Mouse (Mus musculus) erythroblast, embryonic 14.5 days (primary cell): Measurements from ENCODE around the gene Car6. TPM values are rescaled to one million over a fixed set of nuclear protein-coding genes. Genes with fewer than 3 reads are reported as not detected.

Experiments used
- H3K27me3 ChIP-seq: 2 replicates; pipeline ENCODE4 v1.6.1; 2012; ENCODE audit warnings: inconsistent platforms; ENCODE audit not compliant: control insufficient read depth
- H3K36me3 ChIP-seq: 2 replicates; pipeline ENCODE4 v1.6.1; 2012; ENCODE audit warnings: mild to moderate bottlenecking, inconsistent platforms; ENCODE audit not compliant: control insufficient read depth
- H3K4me1 ChIP-seq: 2 replicates; pipeline ENCODE4 v1.6.1; 2012; ENCODE audit warnings: inconsistent platforms; ENCODE audit not compliant: control insufficient read depth
- H3K4me3 ChIP-seq: replicated peaks from 2 replicates; pipeline ENCODE3; 2012; ENCODE audit warnings: moderate library complexity, mild to moderate bottlenecking, inconsistent platforms
- H3K9me3 ChIP-seq: 2 replicates; pipeline ENCODE4 v1.6.1; 2012; ENCODE audit warnings: low read length, inconsistent platforms, mixed read lengths; ENCODE audit not compliant: control insufficient read depth
- GATA1 ChIP-seq: IDR thresholded peaks from 2 replicates; pipeline ENCODE4 v1.6.1; 2012; ENCODE audit warnings: low read length, inconsistent platforms, mixed read lengths
- TAL1 ChIP-seq: IDR thresholded peaks from 3 replicates; pipeline ENCODE4 v1.6.1; 2012; ENCODE audit warnings: low read length, inconsistent platforms, mixed read lengths
- polyA plus RNA-seq: library from polyadenylated mRNA; stranded (reverse); fragments of >175 nt; gene quantifications from 2 replicates; pipeline ENCODE4 v1.2.3, GENCODE M21; 2012

Gene Car6
- polyA plus RNA-seq, 1 experiment = not detected

- Histone ChIP-seq H3K9me3 (no peaks in the 10 kb centered on the region), H3K4me3 (no peak overlapping the region), H3K27me3 (no peaks in the 10 kb centered on the region), H3K36me3 (no peaks in the 10 kb centered on the region), H3K4me1 (peaks cover 12% of the 10 kb centered on the region)
- TF ChIP-seq TAL1 (no peak), GATA1 (no peak)
These were observed 27.1 kb downstream of the Car6 start for GRCm38 (mm10) chr4:150174027-150174426.

- Histone ChIP-seq H3K36me3 (no peaks in the 10 kb centered on the region), H3K4me3 (no peak overlapping the region), H3K9me3 (no peaks in the 10 kb centered on the region), H3K4me1 (peaks cover 12% of the 10 kb centered on the region), H3K27me3 (no peaks in the 10 kb centered on the region)
- no peak for TF ChIP-seq TAL1
- no peak for TF ChIP-seq GATA1
These were observed 27.9 kb downstream of the Car6 start for GRCm38 (mm10) chr4:150173281-150173680.

DNA sequence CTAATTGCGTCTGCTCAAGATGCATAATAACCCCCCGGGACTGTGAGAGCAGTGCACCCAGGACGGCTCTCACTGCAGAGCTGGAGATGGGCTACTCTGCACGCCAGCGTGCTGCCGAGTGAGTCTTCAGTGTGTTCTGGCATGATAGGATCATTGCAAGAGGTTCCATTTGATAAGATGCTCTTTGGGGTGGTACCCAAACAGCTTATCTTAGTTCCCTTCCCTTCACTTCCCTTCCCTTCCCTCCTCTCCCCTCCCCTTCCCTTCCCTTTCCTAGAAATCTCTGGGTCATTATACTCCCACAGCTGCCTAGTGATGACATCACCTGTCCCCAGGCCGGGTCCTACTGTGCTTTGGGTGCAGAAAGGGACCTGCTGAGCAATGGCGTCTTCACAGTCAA, 29.0 kb downstream of the Car6 start:
- TF ChIP-seq TAL1 (no peak), GATA1 (no peak)
- no peak overlapping the region for H3K4me3 ChIP-seq
- H3K9me3 ChIP-seq = no peaks in the 10 kb centered on the region
- H3K27me3 ChIP-seq = no peaks in the 10 kb centered on the region
- peaks cover 12% of the 10 kb centered on the region for H3K4me1 ChIP-seq
- H3K36me3 ChIP-seq = no peaks in the 10 kb centered on the region

DNA sequence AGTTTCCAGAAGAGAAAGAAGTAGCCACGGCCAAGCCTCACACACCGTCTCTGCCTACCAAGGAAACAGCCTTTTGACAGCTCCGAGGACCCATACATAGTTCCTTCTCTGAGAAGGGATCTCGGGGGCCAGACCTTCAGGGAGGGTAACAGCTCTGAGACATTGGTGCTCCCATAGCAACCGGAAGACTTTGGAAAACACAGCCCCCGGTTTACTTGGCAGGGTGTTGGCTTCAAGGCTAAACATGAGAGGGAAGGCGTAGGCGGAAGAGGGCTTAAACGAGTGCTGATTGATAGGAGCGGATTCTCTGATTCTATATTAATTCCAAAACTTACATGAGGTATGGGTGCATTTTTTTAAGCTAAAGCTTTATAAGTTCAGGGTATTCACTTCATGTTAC, 32.7 kb downstream of the Car6 start:
- H3K27me3 ChIP-seq = no peaks in the 10 kb centered on the region
- H3K9me3 ChIP-seq = peaks cover 5% of the 10 kb centered on the region
- H3K4me1 ChIP-seq = peaks cover 10% of the 10 kb centered on the region
- no peak overlapping the region for H3K4me3 ChIP-seq
- H3K36me3 ChIP-seq = no peaks in the 10 kb centered on the region
- TF ChIP-seq TAL1 = no peak
- no peak for TF ChIP-seq GATA1

DNA sequence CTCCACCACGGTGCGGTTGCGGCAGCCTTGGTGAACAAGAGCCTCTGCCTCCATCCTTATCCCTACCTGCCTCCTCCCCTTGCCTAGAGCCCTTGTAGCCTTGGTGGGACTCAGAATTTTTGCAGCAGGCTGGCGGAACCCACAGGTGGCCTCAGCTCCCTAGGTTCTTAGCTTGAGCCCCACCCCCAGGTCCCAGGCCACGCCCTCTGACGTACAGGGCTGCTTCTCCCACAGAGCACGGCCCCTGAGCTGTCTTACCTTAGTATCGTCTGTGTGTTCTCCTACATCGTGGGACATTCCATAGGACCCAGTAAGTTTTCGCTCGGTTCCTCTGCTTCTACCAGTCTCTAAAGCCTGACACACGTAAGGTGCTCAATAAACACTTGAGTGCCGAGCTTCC, 36.3 kb downstream of the Car6 start:
- peaks cover 15% of the 10 kb centered on the region for H3K9me3 ChIP-seq
- H3K4me3 ChIP-seq = no peak overlapping the region
- H3K4me1 ChIP-seq = no peaks in the 10 kb centered on the region
- no peaks in the 10 kb centered on the region for H3K36me3 ChIP-seq
- no peaks in the 10 kb centered on the region; the same call in 1 of the 2 replicates for H3K27me3 ChIP-seq
- TF ChIP-seq TAL1 = no peak
- TF ChIP-seq GATA1 = no peak

- no peak overlapping the region for H3K4me3 ChIP-seq
- TF ChIP-seq GATA1 = no peak
- no peaks in the 10 kb centered on the region; the same call in 1 of the 2 replicates for H3K27me3 ChIP-seq
- no peaks in the 10 kb centered on the region for H3K36me3 ChIP-seq
- H3K9me3 ChIP-seq = peaks cover 15% of the 10 kb centered on the region
- H3K4me1 ChIP-seq = no peaks in the 10 kb centered on the region
These were observed 38.5 kb downstream of the Car6 start for GRCm38 (mm10) chr4:150162561-150163169.

GRCm38 (mm10) chr4:150159458-150159857, 41.7 kb downstream of the Car6 start:
- no peaks in the 10 kb centered on the region for H3K4me1 ChIP-seq
- TF ChIP-seq GATA1 (no peak), TAL1 (no peak)

DNA sequence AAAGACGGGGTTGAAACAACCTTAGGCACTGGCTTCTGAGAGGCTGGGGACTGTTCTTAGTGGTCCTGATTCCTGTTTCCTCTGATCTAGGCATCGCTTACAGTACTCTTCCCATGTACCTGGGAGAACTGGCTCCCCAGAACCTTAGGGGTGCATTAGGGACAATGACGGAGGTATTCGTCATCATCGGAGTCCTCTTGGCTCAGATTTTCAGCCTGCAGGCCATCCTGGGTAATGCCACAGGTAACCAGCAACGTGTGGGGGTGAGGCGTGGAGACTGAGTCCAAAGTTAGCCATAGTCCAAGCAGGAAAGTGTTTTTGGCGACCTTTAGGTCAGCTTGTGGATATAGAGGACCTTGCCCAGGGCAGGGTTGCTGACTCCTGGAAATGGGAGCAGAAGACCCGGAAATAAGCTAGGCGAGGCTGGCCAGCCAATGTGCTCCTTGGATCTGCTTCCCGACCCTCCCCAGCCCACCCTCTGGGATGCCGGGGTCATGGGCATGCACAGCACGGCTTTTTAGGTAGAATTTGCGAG, 43.7 kb downstream of the Car6 start:
- H3K36me3 ChIP-seq = no peaks in the 10 kb centered on the region
- peaks cover 4% of the 10 kb centered on the region for H3K4me1 ChIP-seq
- peaks cover under 1% of the 10 kb centered on the region; the same call in 1 of the 2 replicates for H3K9me3 ChIP-seq
- H3K27me3 ChIP-seq = no peaks in the 10 kb centered on the region
- TF ChIP-seq TAL1 (no peak), GATA1 (no peak)
- H3K4me3 ChIP-seq = no peak overlapping the region

More at GRCm38 (mm10) chr4:150159458-150159857, 41.7 kb downstream of the Car6 start:
- Histone ChIP-seq H3K27me3 (no peaks in the 10 kb centered on the region; the same call in 1 of the 2 replicates), H3K4me3 (no peak overlapping the region), H3K36me3 (no peaks in the 10 kb centered on the region), H3K9me3 (peaks cover 15% of the 10 kb centered on the region)

DNA sequence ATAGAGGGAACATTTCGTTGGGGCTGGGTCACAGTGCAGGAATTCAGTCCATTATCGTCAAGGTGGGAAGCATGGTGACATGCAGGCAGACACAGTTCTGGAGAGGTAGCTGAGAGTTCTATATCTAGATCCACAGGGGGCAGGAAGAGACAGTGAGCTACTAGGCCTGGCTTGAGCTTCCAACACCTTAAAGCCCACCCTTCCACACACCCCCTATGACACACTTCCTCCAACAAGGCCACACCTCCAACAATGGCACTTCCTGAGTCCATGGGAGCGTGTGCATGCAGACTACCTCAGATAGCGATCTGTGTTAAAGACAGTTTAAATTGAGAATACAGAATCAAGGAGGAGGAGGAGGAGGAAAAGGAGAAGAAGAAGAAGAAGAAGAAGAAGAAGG, 45.4 kb downstream of the Car6 start:
- H3K36me3 ChIP-seq = no peaks in the 10 kb centered on the region
- no peaks in the 10 kb centered on the region for H3K27me3 ChIP-seq
- no peak for TF ChIP-seq TAL1
- no peak for TF ChIP-seq GATA1
- H3K9me3 ChIP-seq = no peaks in the 10 kb centered on the region
- peaks cover 9% of the 10 kb centered on the region for H3K4me1 ChIP-seq
- no peak overlapping the region for H3K4me3 ChIP-seq

- Histone ChIP-seq H3K4me1 (peaks cover 9% of the 10 kb centered on the region), H3K4me3 (no peak overlapping the region), H3K27me3 (no peaks in the 10 kb centered on the region), H3K36me3 (no peaks in the 10 kb centered on the region), H3K9me3 (no peaks in the 10 kb centered on the region)
- no peak for TF ChIP-seq TAL1
These were observed 45.8 kb downstream of the Car6 start for GRCm38 (mm10) chr4:150155301-150155700.
